8 mouse cellular contexts compared by ENCODE assay signal in genomic region chrX:12122594-12123331, GRCm38 (mm10). TPM values are rescaled to one million over a fixed set of nuclear protein-coding genes. Genes with fewer than 3 reads are reported as not detected.
DNase-seq lines count a peak whose midpoint lies in the region; ATAC-seq lines count a peak whose summit lies in the region.

No protein-coding gene starts in this region.

- H3K27ac ChIP-seq in liver, embryonic 11.5 days (ENCODE audit: low read depth, low read length) = peak overlapping the region; percentile 39; the same call in 1 of the 2 replicates
- no peak overlapping the region for H3K27ac ChIP-seq in midbrain, embryonic 15.5 days

- 0 out of 2 replicates have a peak overlapping the region, but pooled peaks have one; percentile 34 for H3K9ac ChIP-seq in liver, embryonic 11.5 days (ENCODE audit: low read depth, low read length)
- H3K9ac ChIP-seq in midbrain, embryonic 15.5 days = no peak overlapping the region

- no peaks in the 10 kb centered on the region for H3K36me3 ChIP-seq in liver, embryonic 11.5 days (ENCODE audit: control insufficient read depth, insufficient read depth, low read length)
- H3K36me3 ChIP-seq in midbrain, embryonic 15.5 days (replicated peaks) = no peaks in the 10 kb centered on the region

- peaks cover 41% of the 10 kb centered on the region for H3K27me3 ChIP-seq in liver, embryonic 11.5 days (replicated peaks; ENCODE audit: control insufficient read depth, insufficient read depth, low read length)
- peaks cover 18% of the 10 kb centered on the region for H3K27me3 ChIP-seq in midbrain, embryonic 15.5 days (replicated peaks)

- peak; percentile 41 for DNase-seq in ovary, postnatal 36 days (ENCODE audit: low spot score)
- no peak for DNase-seq in ovary, postnatal 14 days (ENCODE audit: low spot score)
- peak; percentile 64 for DNase-seq in embryo, embryonic 10.5 days (ENCODE audit: low spot score)
- peak; percentile 20 to 50 for DNase-seq in heart, postnatal 36 days
- DNase-seq in liver, embryonic 11.5 days (ENCODE audit: low spot score) = peak; percentile 50
- DNase-seq in MN1 (ENCODE audit: low spot score) = no peak
- no peak for DNase-seq in right cerebral cortex, postnatal 25 days

- WGBS in liver, embryonic 11.5 days = 10% methylated on average over 21 of the region's 21 CpGs
- WGBS in midbrain, embryonic 15.5 days = 14% methylated on average over 21 of the region's 21 CpGs

- H3K4me3 ChIP-seq in liver, embryonic 11.5 days (ENCODE audit: low read depth, low read length) = no peak overlapping the region; the same call in 1 of the 2 replicates
- no peak overlapping the region for H3K4me3 ChIP-seq in midbrain, embryonic 15.5 days

- H3K4me2 ChIP-seq in liver, embryonic 11.5 days = peak overlapping the region; percentile 55
- H3K4me2 ChIP-seq in midbrain, embryonic 15.5 days = peak overlapping the region; percentile 27

- H3K9me3 ChIP-seq in liver, embryonic 11.5 days (ENCODE audit: control insufficient read depth, low read length) = no peaks in the 10 kb centered on the region
- no peaks in the 10 kb centered on the region for H3K9me3 ChIP-seq in midbrain, embryonic 15.5 days

- ATAC-seq in liver, embryonic 11.5 days (replicated peaks; ENCODE audit: low FRiP score) = peak; percentile 39
- 0 out of 2 replicates have a peak, but pooled peaks have one; percentile 53 for ATAC-seq in midbrain, embryonic 15.5 days (replicated peaks)

- intact Hi-C loops in heart, postnatal 36 days (cut with DNase I) = no loop called here

- peaks cover 11% of the 10 kb centered on the region for H3K4me1 ChIP-seq in liver, embryonic 11.5 days (replicated peaks; ENCODE audit: control insufficient read depth, insufficient read depth, low read length)
- H3K4me1 ChIP-seq in midbrain, embryonic 15.5 days = peaks cover 33% of the 10 kb centered on the region

RNA-seq across cellular contexts. Expression of gene Bcor, which starts 37.4 kb away (rescaled TPM):
- total RNA-seq in heart, postnatal 36 days (2021) = 10 to 100 TPM; 20.0 to 25.9 TPM
- 14.5 and 14.8 TPM in 2 replicates for polyA plus RNA-seq in liver, embryonic 11.5 days (2014; fragmentation: Nextera tagmentation; extraction: Ambion mirVana)
- 18.4 and 18.8 TPM in 2 replicates for polyA plus RNA-seq in midbrain, embryonic 15.5 days (2015; fragmentation: Nextera tagmentation; extraction: Ambion mirVana)

Comparison
In these comparisons a context has a peak if more than half of its experiments do, and no peak if none do; other contexts are left out.
1. DNase-seq: peak in ovary, postnatal 36 days (single experiment), embryo, embryonic 10.5 days (single experiment), heart, postnatal 36 days (2 of 2) and liver, embryonic 11.5 days (single experiment); none in ovary, postnatal 14 days (single experiment), MN1 (single experiment) and right cerebral cortex, postnatal 25 days (single experiment).